In genomic region chr6:6291781-6292180, GRCm38 (mm10) we compare ENCODE assay signal across 15 mouse cellular contexts.
"Had no signal": no experiment of that assay in that cellular context is flagged by ENCODE, and none has a peak within 500 bp of the region (broad histone marks: within the 10 kb centered on the region; RNA-seq: fewer than 3 reads in every experiment).

No protein-coding gene starts in this region.

- DNase-seq: kidney, adult 2 months; kidney, postnatal 4 days; liver; liver, embryonic 13.5 days; liver, postnatal 0 days; lung, postnatal 14 days; thymus, postnatal 4 days had no signal

- H3K9me3 ChIP-seq: intestine, embryonic 15.5 days; liver, embryonic 13.5 days; lung, embryonic 15.5 days had no signal

- H3K9ac ChIP-seq: intestine, embryonic 15.5 days; liver, embryonic 13.5 days; liver, postnatal 0 days; lung, embryonic 15.5 days had no signal

- H3K4me2 ChIP-seq: intestine, embryonic 15.5 days; liver, embryonic 13.5 days; lung, embryonic 15.5 days; midbrain, embryonic 11.5 days had no signal

- H3K27me3 ChIP-seq: intestine, embryonic 15.5 days; liver, embryonic 13.5 days; lung, embryonic 15.5 days had no signal

- ATAC-seq: intestine, embryonic 15.5 days; liver, postnatal 0 days; midbrain, embryonic 16.5 days had no signal

- H3K36me3 ChIP-seq: intestine, embryonic 15.5 days; liver, embryonic 13.5 days; lung, embryonic 15.5 days had no signal

- H3K4me1 ChIP-seq: intestine, embryonic 15.5 days; liver, embryonic 13.5 days; lung, embryonic 15.5 days; megakaryocyte, embryonic 14.5 days had no signal

- H3K4me3 ChIP-seq: intestine, embryonic 15.5 days; layer of hippocampus, adult 2 months; liver, embryonic 13.5 days; lung, embryonic 15.5 days; megakaryocyte, embryonic 14.5 days had no signal

- H3K27ac ChIP-seq: intestine, embryonic 15.5 days; layer of hippocampus, adult 2 months; liver, embryonic 13.5 days; lung, embryonic 15.5 days; macrophage; stomach, postnatal 0 days had no signal
